Mouse (Mus musculus) lung, embryonic 14.5 days (tissue): ENCODE data around the gene Slc25a22. TPM values are rescaled to one million over a fixed set of nuclear protein-coding genes. Genes with fewer than 3 reads are reported as not detected.
A peak's percentile ranks its signal among the peaks of the same experiment; 100 is the strongest.

Experiments used
- ATAC-seq: fragments of 200-750 bp; cut with Nextera tagmentation; 2 replicates; pipeline ENCODE4 v1.8.0; 2017; ENCODE audit warnings: mild to moderate bottlenecking, moderate TSS enrichment, moderate library complexity; ENCODE audit not compliant: insufficient read depth
- DNase-seq: peaks from one replicate; pipeline ENCODE4 v3.0.0-alpha.2; 2015
- H3K27ac ChIP-seq: fragments of 300-500 bp; sonication (generic); 2 replicates; pipeline ENCODE4 v1.5.1; 2014; ENCODE audit warnings: low read depth, mild to moderate bottlenecking, moderate library complexity
- H3K27me3 ChIP-seq: fragments of 300-500 bp; sonication (generic); 2 replicates; pipeline ENCODE4 v1.6.1; 2014; ENCODE audit warnings: low read length, control low read depth; ENCODE audit not compliant: insufficient read depth
- H3K36me3 ChIP-seq: fragments of 300-500 bp; sonication (generic); 2 replicates; pipeline ENCODE4 v1.6.1; 2014; ENCODE audit warnings: control low read depth; ENCODE audit not compliant: insufficient read depth
- H3K4me1 ChIP-seq: fragments of 300-500 bp; sonication (generic); 2 replicates; pipeline ENCODE4 v1.6.1; 2014; ENCODE audit warnings: antibody characterized with exemption, control low read depth; ENCODE audit not compliant: insufficient read depth
- H3K4me2 ChIP-seq: fragments of 300-500 bp; sonication (generic); 2 replicates; pipeline ENCODE4 v1.6.1; 2014; ENCODE audit warnings: mild to moderate bottlenecking
- H3K4me3 ChIP-seq: fragments of 300-500 bp; sonication (generic); 2 replicates; pipeline ENCODE4 v1.5.1; 2014; ENCODE audit warnings: low read depth, low read length
- H3K9ac ChIP-seq: fragments of 300-500 bp; sonication (generic); 2 replicates; pipeline ENCODE4 v1.6.1; 2014
- H3K9me3 ChIP-seq: fragments of 300-500 bp; sonication (generic); 2 replicates; pipeline ENCODE4 v1.6.1; 2016; ENCODE audit warnings: low read depth, low read length, control low read depth
- CTCF ChIP-seq: IDR thresholded peaks from 2 replicates; pipeline ENCODE4 v1.5.1; 2016; ENCODE audit warnings: antibody characterized with exemption, low read depth
- WGBS: fragments of 180-500 bp; shearing (Covaris S2); extraction: QIAGEN DNeasy Blood & Tissue Kit; methylation state at CpG from one replicate; pipeline ENCODE4 v1.1.7; 2014; 5-methylcytosine and 5-hydroxymethylcytosine counted together
- polyA plus RNA-seq: library from polyadenylated mRNA; unstranded; fragments of >200 nt; fragmentation: Nextera tagmentation; extraction: Ambion mirVana; gene quantifications from 2 replicates; pipeline ENCODE4 v1.2.1, GENCODE M21; 2014

The Slc25a22 gene
- polyA plus RNA-seq, 1 experiment from 2014 or later, result 30.1 TPM

- peak; percentile 82 for ATAC-seq
- peak; percentile 94 for DNase-seq
- H3K4me2 ChIP-seq, result peak within 1 kb of the TSS; percentile 95
- H3K9me3 ChIP-seq, result no peaks in the 10 kb centered on the region
- WGBS, result under 1% methylated on average over 52 of the region's 52 CpGs
- peak within 1 kb of the TSS; percentile 93 for H3K27ac ChIP-seq
- H3K9ac ChIP-seq, result peak within 1 kb of the TSS; percentile 84
- peaks cover 34% of the 10 kb centered on the region for H3K36me3 ChIP-seq
- TF ChIP-seq CTCF, result no peak
- peaks cover 27% of the 10 kb centered on the region for H3K4me1 ChIP-seq
- H3K4me3 ChIP-seq, result peak within 1 kb of the TSS; percentile 76
- peaks cover 40% of the 10 kb centered on the region for H3K27me3 ChIP-seq
Measured at GRCm38 (mm10) chr7:141467230-141468030, 29.7 kb upstream of the Slc25a22 start, which contains the start of gene Cd151. Cd151 (plus strand) TSS chr7:141467392.

GRCm38 (mm10) chr7:141466607-141467148, 29.0 kb upstream of the Slc25a22 start:
- no peak for DNase-seq
- H3K27ac ChIP-seq, result peak overlapping the region; percentile 93
- H3K9ac ChIP-seq, result peak overlapping the region; percentile 84
- peak overlapping the region; percentile 95 for H3K4me2 ChIP-seq
- no peaks in the 10 kb centered on the region for H3K9me3 ChIP-seq
- H3K27me3 ChIP-seq, result peaks cover 47% of the 10 kb centered on the region
- no peak for TF ChIP-seq CTCF
- peak; percentile 4; the same call in 1 of the 2 replicates for ATAC-seq
- H3K4me3 ChIP-seq, result peak overlapping the region; percentile 76
- peaks cover 28% of the 10 kb centered on the region for H3K36me3 ChIP-seq
- peaks cover 27% of the 10 kb centered on the region for H3K4me1 ChIP-seq
- WGBS, result 52% methylated on average over 10 of the region's 10 CpGs

GRCm38 (mm10) chr7:141466045-141466394, 28.3 kb upstream of the Slc25a22 start:
- Histone ChIP-seq H3K4me3 (no peak overlapping the region), H3K4me2 (no peak overlapping the region), H3K9ac (no peak overlapping the region), H3K9me3 (no peaks in the 10 kb centered on the region), H3K27me3 (peaks cover 54% of the 10 kb centered on the region), H3K36me3 (peaks cover 21% of the 10 kb centered on the region), H3K4me1 (peaks cover 27% of the 10 kb centered on the region), H3K27ac (no peak overlapping the region)
- 77% methylated on average over 7 of the region's 7 CpGs for WGBS
- no peak for ATAC-seq
- no peak for DNase-seq
- no peak for TF ChIP-seq CTCF

- peak overlapping the region; percentile 49; the same call in 1 of the 2 replicates for H3K4me2 ChIP-seq
- no peaks in the 10 kb centered on the region for H3K9me3 ChIP-seq
- peaks cover 27% of the 10 kb centered on the region for H3K4me1 ChIP-seq
- peaks cover 59% of the 10 kb centered on the region for H3K27me3 ChIP-seq
- 41% methylated on average over 8 of the region's 10 CpGs for WGBS
- no peak overlapping the region for H3K27ac ChIP-seq
- peaks cover 16% of the 10 kb centered on the region for H3K36me3 ChIP-seq
- no peak for TF ChIP-seq CTCF
- no peak for ATAC-seq
- no peak overlapping the region for H3K4me3 ChIP-seq
- H3K9ac ChIP-seq, result no peak overlapping the region
- no peak for DNase-seq
Measured at GRCm38 (mm10) chr7:141465388-141466044, 27.8 kb upstream of the Slc25a22 start.

- 0 out of 2 replicates have a peak, but pooled peaks have one; percentile 4 for TF ChIP-seq CTCF
- ATAC-seq (no peak), DNase-seq (no peak)
- Histone ChIP-seq H3K36me3 (peaks cover 8% of the 10 kb centered on the region), H3K9ac (peak overlapping the region; percentile 20; the same call in 1 of the 2 replicates), H3K27ac (0 out of 2 replicates have a peak overlapping the region, but pooled peaks have one; percentile 36), H3K9me3 (no peaks in the 10 kb centered on the region), H3K4me2 (peak overlapping the region; percentile 49), H3K27me3 (peaks cover 62% of the 10 kb centered on the region), H3K4me1 (peaks cover 27% of the 10 kb centered on the region), H3K4me3 (peak overlapping the region; percentile 24)
- WGBS, result 7% methylated on average over 38 of the region's 38 CpGs
Measured at GRCm38 (mm10) chr7:141464603-141465201, 27.0 kb upstream of the Slc25a22 start.

- Histone ChIP-seq H3K9me3 (no peaks in the 10 kb centered on the region), H3K4me3 (peak overlapping the region; percentile 24), H3K36me3 (peaks cover 8% of the 10 kb centered on the region; the same call in 1 of the 2 replicates), H3K9ac (no peak overlapping the region; the same call in 1 of the 2 replicates), H3K27me3 (peaks cover 62% of the 10 kb centered on the region), H3K4me1 (peaks cover 21% of the 10 kb centered on the region), H3K27ac (peak overlapping the region; percentile 36; the same call in 1 of the 2 replicates), H3K4me2 (peak overlapping the region; percentile 49)
- peak; percentile 54 for DNase-seq
- TF ChIP-seq CTCF, result no peak
- WGBS, result 25% methylated on average over 12 of the region's 12 CpGs
- no peak for ATAC-seq
Measured at GRCm38 (mm10) chr7:141463824-141464602, 26.3 kb upstream of the Slc25a22 start.
